Mouse (Mus musculus): ENCODE data around the gene Cdh1.

DNA sequence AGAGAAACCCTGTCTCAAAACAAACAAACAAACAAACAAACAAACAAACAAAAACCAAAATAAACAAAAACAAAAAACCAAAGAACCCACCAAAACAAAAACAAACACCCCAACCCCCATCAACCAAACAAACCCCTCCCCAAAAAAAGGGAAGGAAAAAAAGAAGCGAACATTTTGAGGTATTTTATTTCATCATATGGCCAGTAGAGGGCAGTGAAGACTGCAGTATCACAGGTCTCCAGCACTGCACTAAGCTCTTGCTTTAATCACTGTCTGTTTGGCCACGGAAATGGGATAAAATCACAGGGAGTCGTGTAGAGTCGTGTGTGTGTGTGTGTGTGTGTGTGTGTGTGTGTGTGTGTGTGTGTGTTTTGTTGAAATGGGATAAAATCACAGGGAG, 84.3 kb downstream of the Cdh1 start:
- TF ChIP-seq CTCF (IDR thresholded peaks at IDR 0.05; ENCODE audit: low read depth, low read length) (peak; percentile 32), POLR2A (IDR thresholded peaks at IDR 0.05; ENCODE audit: insufficient read depth, low read length) (no peak), EP300 (IDR thresholded peaks at IDR 0.05; ENCODE audit: insufficient read depth, low read depth, low read length) (no peak)

All from ES-Bruce4 (cell line).